Mouse (Mus musculus) brown adipose tissue, adult 24 weeks (tissue): ENCODE measurements around the gene Pcgf2. TPM values are rescaled to one million over a fixed set of nuclear protein-coding genes. Genes with fewer than 3 reads are reported as not detected.
"Not testable (repeated sequence)": the region's sequence is repeated elsewhere in the genome, so short reads cannot be mapped to it uniquely, and the experiment has no call there.

Experiments used
- H3K27ac ChIP-seq: fragments of 200-500 bp; replicated peaks from 2 replicates; pipeline ENCODE4 v1.5.1; 2012; ENCODE audit warnings: low read depth, mild to moderate bottlenecking, low read length
- H3K4me1 ChIP-seq: fragments of 200-500 bp; 2 replicates; pipeline ENCODE4 v1.6.1; 2012; ENCODE audit warnings: low read length, mixed read lengths; ENCODE audit not compliant: control insufficient read depth, insufficient read depth, insufficient read length
- H3K4me3 ChIP-seq: fragments of 200-500 bp; 2 replicates; pipeline ENCODE4 v1.5.1; 2012; ENCODE audit warnings: low read depth, mild to moderate bottlenecking, low read length, moderate library complexity; ENCODE audit not compliant: insufficient read depth
- polyA plus RNA-seq: library from polyadenylated mRNA; stranded (reverse); fragments of >200 nt; gene quantifications from 2 replicates; pipeline ENCODE4 v1.2.4, GENCODE M21; 2012; ENCODE audit not compliant: missing spikeins, insufficient read depth, insufficient read length

Gene Pcgf2
- 6.8 and 12.7 TPM in 2 replicates for polyA plus RNA-seq

GRCm38 (mm10) chr11:97700003-97700745, at the start of gene Pcgf2:
Gene Pcgf2 (minus strand): TSS chr11:97700497.
- Histone ChIP-seq H3K27ac (peak within 1 kb of the TSS; percentile 91), H3K4me3 (peak within 1 kb of the TSS; percentile 91), H3K4me1 (peaks cover 8% of the 10 kb centered on the region)

- Histone ChIP-seq H3K27ac (no peak overlapping the region), H3K4me1 (peaks cover 3% of the 10 kb centered on the region), H3K4me3 (no peak overlapping the region)
These were observed 48.2 kb upstream of the Pcgf2 start for GRCm38 (mm10) chr11:97748496-97748895.

GRCm38 (mm10) chr11:97747773-97748172, 47.5 kb upstream of the Pcgf2 start:
- no peak overlapping the region for H3K27ac ChIP-seq

GRCm38 (mm10) chr11:97745331-97745721, 45.0 kb upstream of the Pcgf2 start:
- Histone ChIP-seq H3K4me1 (peaks cover 12% of the 10 kb centered on the region), H3K27ac (no peak overlapping the region), H3K4me3 (peak overlapping the region; percentile 50)

More at GRCm38 (mm10) chr11:97747773-97748172, 47.5 kb upstream of the Pcgf2 start:
- peaks cover 9% of the 10 kb centered on the region for H3K4me1 ChIP-seq
- no peak overlapping the region for H3K4me3 ChIP-seq

- Histone ChIP-seq H3K4me1 (peaks cover 12% of the 10 kb centered on the region), H3K4me3 (peak overlapping the region; percentile 99), H3K27ac (peak overlapping the region; percentile 100)
These were observed 44.5 kb upstream of the Pcgf2 start for GRCm38 (mm10) chr11:97744718-97745330.

- peak within 1 kb of the TSS; percentile 99 for H3K4me3 ChIP-seq
- peak within 1 kb of the TSS; percentile 100 for H3K27ac ChIP-seq
- peaks cover 12% of the 10 kb centered on the region for H3K4me1 ChIP-seq
These were observed 43.9 kb upstream of the Pcgf2 start, which contains the start of gene Pip4k2b for GRCm38 (mm10) chr11:97744063-97744717. Gene Pip4k2b (minus strand): TSS chr11:97744704.

- Histone ChIP-seq H3K4me1 (peaks cover 12% of the 10 kb centered on the region), H3K4me3 (peak overlapping the region; percentile 98), H3K27ac (0 out of 2 replicates have a peak overlapping the region, but pooled peaks have one; percentile 1)
These were observed 43.1 kb upstream of the Pcgf2 start for GRCm38 (mm10) chr11:97743423-97743822.

GRCm38 (mm10) chr11:97742591-97742990, 42.3 kb upstream of the Pcgf2 start:
- peak overlapping the region; percentile 98 for H3K4me3 ChIP-seq
- H3K27ac ChIP-seq: no peak overlapping the region
- H3K4me1 ChIP-seq: peaks cover 12% of the 10 kb centered on the region

- Histone ChIP-seq H3K4me1 (peaks cover 12% of the 10 kb centered on the region), H3K4me3 (peak overlapping the region; percentile 98; the same call in 1 of the 2 replicates), H3K27ac (no peak overlapping the region)
These were observed 41.9 kb upstream of the Pcgf2 start for GRCm38 (mm10) chr11:97742157-97742556.

- Histone ChIP-seq H3K4me1 (peaks cover 12% of the 10 kb centered on the region), H3K27ac (no peak overlapping the region), H3K4me3 (no peak overlapping the region)
These were observed 39.9 kb upstream of the Pcgf2 start for GRCm38 (mm10) chr11:97740190-97740589.

GRCm38 (mm10) chr11:97739155-97739554, 38.9 kb upstream of the Pcgf2 start:
- Histone ChIP-seq H3K4me1 (peaks cover 12% of the 10 kb centered on the region), H3K27ac (no peak overlapping the region), H3K4me3 (no peak overlapping the region)

- Histone ChIP-seq H3K4me1 (peaks cover 13% of the 10 kb centered on the region), H3K4me3 (no peak overlapping the region), H3K27ac (no peak overlapping the region)
These were observed 38.4 kb upstream of the Pcgf2 start for GRCm38 (mm10) chr11:97738703-97739102.

- H3K27ac ChIP-seq: no peak overlapping the region
These were observed 37.3 kb upstream of the Pcgf2 start for GRCm38 (mm10) chr11:97737600-97737999.

GRCm38 (mm10) chr11:97736645-97737044, 36.3 kb upstream of the Pcgf2 start:
- H3K27ac ChIP-seq: no peak overlapping the region

More at GRCm38 (mm10) chr11:97737600-97737999, 37.3 kb upstream of the Pcgf2 start:
- H3K4me1 ChIP-seq: peaks cover 6% of the 10 kb centered on the region; the same call in 1 of the 2 replicates
- no peak overlapping the region for H3K4me3 ChIP-seq

GRCm38 (mm10) chr11:97734810-97735209, 34.5 kb upstream of the Pcgf2 start:
- not testable (repeated sequence) for H3K27ac ChIP-seq, H3K4me3 ChIP-seq, H3K4me1 ChIP-seq

More at GRCm38 (mm10) chr11:97736645-97737044, 36.3 kb upstream of the Pcgf2 start:
- H3K4me3 ChIP-seq: no peak overlapping the region
- H3K4me1 ChIP-seq: peaks cover 5% of the 10 kb centered on the region; the same call in 1 of the 2 replicates
